Mouse (Mus musculus) monocyte, adult 5-6 weeks (primary cell): ENCODE data around the gene Tlr2. TPM values are rescaled to one million over a fixed set of nuclear protein-coding genes. Genes with fewer than 3 reads are reported as not detected.
"Not testable (repeated sequence)": the region's sequence is repeated elsewhere in the genome, so short reads cannot be mapped to it uniquely, and the experiment has no call there.

Experiments used
- ATAC-seq: fragments of 153-309, 156-312 bp; replicated peaks from 2 replicates; pipeline ENCODE4 v1.8.0; 2017; ENCODE audit warnings: mild to moderate bottlenecking; ENCODE audit not compliant: low TSS enrichment, insufficient number of reproducible peaks, severe bottlenecking, poor library complexity, low FRiP score
- total RNA-seq: library from RNA; stranded (forward); fragments of 200-1000, 200-491, 200-594 nt; gene quantifications from 3 replicates; pipeline ENCODE4 v1.2.3, GENCODE M21; 2017

Gene Tlr2
- total RNA-seq, result 53.4 to 73.6 TPM (median 59.8 TPM) in 3 replicates

DNA sequence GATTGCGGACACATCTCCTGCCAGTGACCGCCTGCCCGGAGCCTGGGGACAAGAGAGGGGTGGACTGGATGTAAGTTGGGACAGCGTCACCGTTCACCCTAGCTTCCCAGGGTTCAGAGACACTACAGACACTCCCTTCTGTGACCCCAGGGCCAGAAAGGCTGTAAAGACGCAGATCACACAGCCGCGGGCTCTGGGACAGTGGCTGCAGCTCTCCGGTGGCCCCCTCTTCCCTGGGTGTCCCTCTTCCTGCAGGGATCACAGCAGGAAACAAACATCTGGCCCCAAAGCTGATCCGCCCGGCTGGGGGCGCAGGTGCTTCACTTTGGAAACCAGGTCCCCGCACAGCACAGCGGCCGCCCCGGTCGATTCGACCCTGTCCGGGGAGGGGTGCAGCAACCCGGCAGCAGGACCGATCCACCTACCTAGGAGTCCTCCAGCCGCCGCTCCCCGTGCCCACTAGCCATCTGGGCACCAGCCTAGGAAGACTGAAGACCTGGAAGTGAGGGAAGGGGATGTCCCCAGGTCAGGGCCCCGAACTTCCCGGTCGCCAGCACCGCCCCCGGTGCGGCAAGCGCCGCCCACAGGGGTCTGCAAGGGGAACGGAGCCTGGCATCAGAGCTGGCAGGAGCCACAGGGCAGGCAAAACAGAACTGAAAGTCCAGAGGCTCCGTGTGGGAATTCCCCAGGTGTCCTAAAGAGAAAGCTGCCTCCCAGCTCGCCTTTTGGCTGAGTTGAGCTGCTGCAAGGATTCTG lies at the start of gene Tlr2:
Gene Tlr2, minus strand, starts transcription at position 673 of the 756 bp plus-strand sequence.
- ATAC-seq, result peak; percentile 44

- peak; percentile 96 for ATAC-seq
These were observed 43.6 kb upstream of the Tlr2 start for GRCm38 (mm10) chr3:83885163-83885562.

DNA sequence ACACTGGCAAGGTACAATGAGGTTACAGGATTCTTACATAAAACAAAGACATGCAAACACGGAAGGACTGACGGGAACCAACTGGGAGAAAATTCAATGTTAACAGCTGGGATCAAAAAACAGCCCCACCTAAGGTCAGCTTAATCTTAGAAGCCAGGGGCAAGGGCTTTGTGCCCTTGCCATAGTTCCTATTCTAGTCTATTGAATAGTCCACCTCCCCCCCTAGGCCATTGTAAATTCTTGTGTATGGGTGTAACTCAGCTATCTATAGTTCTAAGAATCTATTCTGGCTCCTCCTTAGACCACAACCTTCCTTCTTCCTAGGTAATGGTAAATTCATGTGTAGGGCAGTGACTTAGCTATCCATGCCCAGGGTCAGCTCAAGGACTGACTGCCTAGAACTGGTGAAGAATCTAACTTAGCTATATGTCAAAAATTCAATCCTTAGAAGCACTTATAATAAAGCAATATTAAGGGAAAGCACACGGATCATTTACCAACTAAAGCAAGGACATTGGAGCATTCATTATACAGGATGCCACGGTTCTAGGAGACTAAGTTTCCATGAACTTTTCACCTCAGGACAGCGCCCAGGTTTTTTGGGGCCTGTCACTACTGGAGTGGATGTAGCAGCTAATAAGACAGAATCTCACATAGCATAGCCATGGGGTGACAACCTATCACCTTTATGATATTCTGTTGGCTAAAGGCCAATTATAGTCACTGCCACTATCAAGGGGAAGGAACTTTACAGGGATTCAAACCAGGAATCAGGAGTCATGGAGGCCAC lies 37.9 kb upstream of the Tlr2 start:
- not testable (repeated sequence) for ATAC-seq

DNA sequence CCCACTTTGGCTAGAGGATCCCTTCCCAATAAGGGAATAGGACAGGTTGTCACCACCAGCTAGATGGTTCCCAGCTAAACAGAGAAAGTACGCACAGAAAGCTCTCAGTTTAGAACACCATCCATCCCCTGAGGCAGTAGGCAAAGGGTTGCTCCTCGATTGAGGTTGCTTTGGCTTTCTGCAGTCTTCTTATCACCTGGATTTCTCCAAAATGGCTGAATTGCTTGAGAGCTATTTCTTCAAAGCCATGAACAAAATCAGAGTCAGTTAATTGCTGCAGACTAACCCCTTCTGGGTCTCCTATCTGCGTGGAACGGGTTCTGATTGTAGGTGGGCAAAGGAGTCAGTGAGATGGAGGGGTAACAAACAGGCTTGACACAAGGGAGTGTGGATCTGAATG lies 37.2 kb upstream of the Tlr2 start:
- no peak for ATAC-seq

DNA sequence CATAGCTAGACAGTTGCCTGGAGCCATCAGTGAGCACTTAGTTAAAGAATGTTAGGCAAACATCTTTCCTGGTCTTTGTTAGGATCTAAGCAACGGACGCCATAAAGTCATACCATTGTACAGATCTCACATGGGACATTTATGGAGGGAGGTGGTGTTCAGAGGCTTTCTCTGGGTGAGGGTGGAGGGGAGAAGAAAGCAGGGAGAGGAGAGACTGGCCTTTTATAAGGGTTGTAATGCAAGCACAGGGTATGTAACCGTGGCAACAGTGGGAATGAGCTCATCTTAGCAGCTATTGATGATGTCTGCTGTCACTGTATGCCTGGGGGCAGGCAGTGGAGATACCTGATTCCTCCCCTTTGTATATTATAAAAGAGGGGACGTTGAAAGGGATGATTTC lies 34.7 kb upstream of the Tlr2 start:
- ATAC-seq, result no peak

DNA sequence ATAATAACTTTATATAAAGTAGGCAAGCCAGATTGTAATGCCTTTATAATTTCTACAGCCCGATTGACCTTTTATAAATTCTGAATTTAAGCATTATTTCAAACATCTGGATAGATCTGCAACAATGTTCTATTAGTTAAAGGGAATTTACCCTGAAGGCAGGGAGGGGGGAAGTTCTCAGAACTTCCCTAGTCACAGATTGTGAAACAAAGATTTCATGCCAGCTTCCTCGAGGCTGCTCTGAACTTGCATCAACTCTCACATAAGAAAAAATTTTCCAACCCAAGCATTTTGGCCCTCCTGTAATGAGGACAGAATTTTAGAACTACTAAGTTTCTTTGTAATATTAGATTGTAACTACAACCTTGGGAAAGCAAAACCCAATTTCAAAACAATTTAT lies 33.5 kb upstream of the Tlr2 start:
- ATAC-seq, result peak; percentile 75; the same call in 1 of the 2 replicates

DNA sequence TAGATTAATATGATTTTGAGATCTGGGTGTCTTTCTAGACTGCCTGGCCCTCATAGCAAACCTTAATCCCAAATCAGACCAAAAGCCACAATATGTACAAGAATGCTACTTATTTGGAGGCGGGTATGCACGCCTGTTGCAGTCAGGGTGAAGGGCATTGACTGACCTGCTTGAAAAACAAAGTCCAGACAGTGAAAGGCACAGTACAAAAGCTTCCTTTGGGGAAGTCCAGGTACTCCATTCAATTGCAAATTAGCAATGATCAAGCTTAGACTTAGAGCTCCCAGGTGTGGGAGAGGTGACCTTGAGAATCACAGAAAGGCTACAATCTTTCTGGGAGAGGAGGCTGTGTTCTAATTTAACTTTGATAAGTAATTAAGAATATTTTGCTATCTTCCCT lies 31.3 kb upstream of the Tlr2 start:
- not testable (repeated sequence) for ATAC-seq

GRCm38 (mm10) chr3:83871962-83872361 lies 30.4 kb upstream of the Tlr2 start:
- ATAC-seq, result not testable (repeated sequence)

GRCm38 (mm10) chr3:83871559-83871958 lies 30.0 kb upstream of the Tlr2 start:
- not testable (repeated sequence) for ATAC-seq

- ATAC-seq, result no peak
These were observed 28.2 kb upstream of the Tlr2 start for GRCm38 (mm10) chr3:83869776-83870175.

GRCm38 (mm10) chr3:83867026-83867425 lies 25.5 kb upstream of the Tlr2 start:
- ATAC-seq, result not testable (repeated sequence)

DNA sequence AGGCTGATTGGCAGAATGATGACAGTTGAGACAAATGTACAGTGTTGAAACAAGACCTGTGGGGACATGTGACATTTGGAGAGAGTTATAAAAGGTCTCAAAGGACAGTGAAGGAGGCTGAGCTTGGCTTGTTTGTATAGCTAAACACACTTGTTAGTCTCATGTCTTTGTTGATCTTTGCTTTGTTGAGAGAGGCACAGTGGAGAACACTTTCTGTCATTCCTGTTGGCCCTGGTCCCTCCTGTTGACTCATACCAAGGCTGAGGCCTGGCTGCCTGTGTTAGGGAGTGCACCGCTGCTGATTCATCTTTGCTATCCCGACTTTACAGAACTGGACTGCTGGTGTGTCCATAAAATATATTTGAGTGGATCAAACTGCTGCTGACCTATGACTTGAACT lies 23.6 kb upstream of the Tlr2 start:
- no peak for ATAC-seq

- ATAC-seq, result no peak
These were observed 22.5 kb upstream of the Tlr2 start for GRCm38 (mm10) chr3:83864064-83864548.

- ATAC-seq, result peak; percentile 94
These were observed 21.4 kb upstream of the Tlr2 start for GRCm38 (mm10) chr3:83862956-83863355.

DNA sequence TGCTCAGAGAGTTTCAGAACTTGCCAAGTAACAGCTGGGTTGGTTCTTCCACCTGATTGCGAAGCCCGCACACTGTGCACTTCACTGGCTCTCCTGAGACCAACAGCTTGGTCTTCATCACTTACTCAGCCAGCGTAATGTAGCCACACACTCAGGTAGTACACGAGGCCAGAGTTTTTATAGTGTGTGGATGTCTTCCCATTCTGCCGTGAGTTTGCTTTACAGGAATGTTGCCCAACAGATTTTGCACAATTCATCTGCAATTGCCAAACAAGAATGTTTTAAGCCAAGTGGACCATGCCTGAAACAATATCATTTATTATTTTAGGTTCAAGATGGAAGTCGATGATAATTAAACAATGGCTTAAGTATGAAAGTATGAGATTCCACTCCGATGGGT lies 18.0 kb upstream of the Tlr2 start:
- ATAC-seq, result no peak

DNA sequence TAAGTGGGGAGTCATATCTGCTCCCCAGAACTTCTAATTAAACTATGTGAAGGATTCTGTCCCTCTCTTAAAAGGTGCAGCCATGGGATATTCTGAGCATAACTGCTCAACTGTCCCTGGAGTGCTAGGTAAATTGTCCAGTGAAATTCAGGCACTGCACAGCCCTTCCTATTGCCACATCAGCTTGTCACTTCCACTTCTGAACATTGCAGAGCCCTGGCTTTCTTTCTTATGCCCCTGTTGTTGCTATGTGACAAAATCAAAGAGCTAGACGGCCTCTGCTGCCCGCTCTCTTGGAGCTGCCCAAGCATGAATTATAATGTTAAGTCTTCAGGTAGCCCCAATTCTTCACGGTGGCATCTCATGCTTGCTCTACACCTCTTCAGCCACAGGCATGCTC lies 17.5 kb upstream of the Tlr2 start:
- ATAC-seq, result peak; percentile 51

- ATAC-seq, result no peak
These were observed 16.1 kb upstream of the Tlr2 start for GRCm38 (mm10) chr3:83857621-83858020.

- no peak for ATAC-seq
These were observed 14.1 kb upstream of the Tlr2 start for GRCm38 (mm10) chr3:83855643-83856042.

DNA sequence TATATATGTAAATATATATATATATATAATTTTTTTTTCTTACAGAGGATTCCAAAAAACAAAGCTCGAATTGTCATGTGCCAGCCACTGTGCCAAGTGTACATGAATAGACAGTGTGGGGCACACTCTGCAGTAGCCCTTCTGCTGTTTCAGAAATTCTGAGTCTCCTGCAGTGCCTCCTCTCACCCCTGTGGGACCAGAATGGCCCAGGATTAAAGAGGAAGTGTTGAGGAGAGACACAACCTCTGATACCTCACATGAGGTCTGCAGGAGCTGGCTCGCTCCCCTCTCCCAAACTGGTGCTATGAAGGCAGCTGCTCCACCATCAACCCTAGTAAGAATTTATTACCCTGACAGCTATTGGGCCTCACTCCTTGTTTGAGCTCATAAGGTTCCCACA lies 7.8 kb upstream of the Tlr2 start:
- no peak for ATAC-seq
